Mouse (Mus musculus) heart, postnatal 25 days (tissue): Measurements from ENCODE around the gene Gtf3c5. TPM values are rescaled to one million over a fixed set of nuclear protein-coding genes. Genes with fewer than 3 reads are reported as not detected.
A peak's percentile ranks its signal among the peaks of the same experiment; 100 is the strongest.

ENCODE experiments used
- DNase-seq: peaks from one replicate; pipeline ENCODE4 v3.0.0; 2022; ENCODE audit warnings: low spot score
- intact Hi-C: fragments of 180-260 bp; cut with DNase I; formaldehyde crosslinking; loops from one replicate; pipeline ENCODE4 v1.15.1; 2025
- total RNA-seq, 2 experiments: library from RNA; stranded (reverse); gene quantifications; 2 replicates each; pipeline ENCODE4 v1.2.3; 2021

Gene Gtf3c5
- total RNA-seq, 2 experiments from 2014 or later = 11.5 to 11.6 TPM

GRCm38 (mm10) chr2:28610716-28611406, 27.3 kb upstream of the Gtf3c5 start:
- intact Hi-C loops = no loop called here
- DNase-seq = no peak

GRCm38 (mm10) chr2:28609851-28610250, 26.3 kb upstream of the Gtf3c5 start:
- intact Hi-C loops = no loop called here
- DNase-seq = no peak

- intact Hi-C loops = no loop called here
- DNase-seq = no peak
Observed at GRCm38 (mm10) chr2:28607341-28608165, 24.0 kb upstream of the Gtf3c5 start.

GRCm38 (mm10) chr2:28606601-28607340, 23.2 kb upstream of the Gtf3c5 start:
- DNase-seq = no peak
- intact Hi-C loops = no loop called here

- intact Hi-C loops = no loop called here
- no peak for DNase-seq
Observed at GRCm38 (mm10) chr2:28605789-28606541, 22.4 kb upstream of the Gtf3c5 start.

GRCm38 (mm10) chr2:28603542-28603941, 20.0 kb upstream of the Gtf3c5 start:
- no peak for DNase-seq
- intact Hi-C loops = no loop called here

- no peak for DNase-seq
- intact Hi-C loops = no loop called here
Observed at GRCm38 (mm10) chr2:28601720-28602590, 18.4 kb upstream of the Gtf3c5 start.

- intact Hi-C loops = no loop called here
Observed at GRCm38 (mm10) chr2:28599569-28599900, 16.0 kb upstream of the Gtf3c5 start.

GRCm38 (mm10) chr2:28598692-28599568, 15.4 kb upstream of the Gtf3c5 start:
- intact Hi-C loops = no loop called here
- no peak for DNase-seq

More at GRCm38 (mm10) chr2:28599569-28599900, 16.0 kb upstream of the Gtf3c5 start:
- DNase-seq = no peak

- DNase-seq = no peak
- intact Hi-C loops = no loop called here
Observed at GRCm38 (mm10) chr2:28597733-28598547, 14.4 kb upstream of the Gtf3c5 start.

GRCm38 (mm10) chr2:28596998-28597397, 13.4 kb upstream of the Gtf3c5 start:
- no peak for DNase-seq
- intact Hi-C loops = no loop called here

GRCm38 (mm10) chr2:28596021-28596420, 12.5 kb upstream of the Gtf3c5 start:
- DNase-seq = no peak
- intact Hi-C loops = no loop called here

GRCm38 (mm10) chr2:28592809-28593208, 9.3 kb upstream of the Gtf3c5 start:
- intact Hi-C loops = no loop called here
- no peak for DNase-seq

GRCm38 (mm10) chr2:28591479-28591878, 7.9 kb upstream of the Gtf3c5 start:
- intact Hi-C loops = no loop called here
- DNase-seq = no peak

- intact Hi-C loops = no loop called here
- no peak for DNase-seq
Observed at GRCm38 (mm10) chr2:28588574-28588973, 5.0 kb upstream of the Gtf3c5 start.

GRCm38 (mm10) chr2:28585730-28586129, 2.2 kb upstream of the Gtf3c5 start:
- intact Hi-C loops = loop anchor here (1.0 kb wide), 1 partner anchor 69 kb away; no protein-coding TSS in a partner anchor
- no peak for DNase-seq

GRCm38 (mm10) chr2:28585043-28585571, 1.6 kb upstream of the Gtf3c5 start:
- intact Hi-C loops = loop anchor here (1.0 kb wide), 1 partner anchor 69 kb away; no protein-coding TSS in a partner anchor
- peak; percentile 47 for DNase-seq
